Mouse (Mus musculus) brain, embryonic 14.5 days (tissue): ENCODE results near the gene Zfp385c. TPM values are rescaled to one million over a fixed set of nuclear protein-coding genes. Genes with fewer than 3 reads are reported as not detected.
"Not testable (repeated sequence)": the region's sequence is repeated elsewhere in the genome, so short reads cannot be mapped to it uniquely, and the experiment has no call there.

ENCODE experiments used
- DNase-seq: peaks from one replicate; pipeline ENCODE4 v3.0.0-alpha.2; 2011; ENCODE audit warnings: low read depth
- CTCF ChIP-seq: fragments of 200-500 bp; IDR thresholded peaks from 2 replicates; pipeline ENCODE4 v1.5.1; 2012; ENCODE audit warnings: inconsistent platforms, mild to moderate bottlenecking, moderate library complexity, borderline replicate concordance; ENCODE audit not compliant: insufficient read depth, insufficient read length; ENCODE audit errors: extremely low read depth
- POLR2A ChIP-seq: fragments of 200-500 bp; IDR thresholded peaks from 2 replicates; pipeline ENCODE4 v1.6.1; 2012; ENCODE audit warnings: mild to moderate bottlenecking, inconsistent platforms, borderline replicate concordance; ENCODE audit not compliant: poor library complexity, insufficient read depth, insufficient read length, severe bottlenecking; ENCODE audit errors: extremely low read depth
- polyA plus RNA-seq: library from polyadenylated mRNA; depleted of rRNA; stranded (reverse); fragments of >200 nt; gene quantifications from 2 replicates; pipeline ENCODE4 v1.2.3, GENCODE M21; 2012; rRNA removed

Zfp385c gene
- polyA plus RNA-seq, 1 experiment, result 0.63 TPM

GRCm38 (mm10) chr11:100582836-100583235, 109.4 kb downstream of the Zfp385c start:
- TF ChIP-seq CTCF, result no peak
- no peak for TF ChIP-seq POLR2A
- no peak for DNase-seq

- DNase-seq, result not testable (repeated sequence)
These were observed 109.8 kb downstream of the Zfp385c start for GRCm38 (mm10) chr11:100582413-100582812.

- TF ChIP-seq CTCF, result no peak
- no peak for TF ChIP-seq POLR2A
- DNase-seq, result peak; percentile 60
These were observed 110.5 kb downstream of the Zfp385c start for GRCm38 (mm10) chr11:100581756-100582155.

- TF ChIP-seq POLR2A (no peak), CTCF (no peak)
- no peak for DNase-seq
These were observed 112.0 kb downstream of the Zfp385c start for GRCm38 (mm10) chr11:100580275-100580674.

GRCm38 (mm10) chr11:100579116-100579799, 113.0 kb downstream of the Zfp385c start:
- DNase-seq, result no peak
- TF ChIP-seq CTCF (no peak), POLR2A (no peak)

- no peak for DNase-seq
- TF ChIP-seq POLR2A (no peak), CTCF (no peak)
These were observed 114.2 kb downstream of the Zfp385c start for GRCm38 (mm10) chr11:100577852-100578599.

Other genes with a start within 250 kb of the Zfp385c start
- 5.4 and 10.7 TPM in 2 replicates for gene Klhl11, start 219.7 kb downstream of the Zfp385c start, polyA plus RNA-seq
- gene Acly, start 164.5 kb downstream of the Zfp385c start, polyA plus RNA-seq, result 189 and 209 TPM in 2 replicates
- 0.90 and 2.8 TPM in 2 replicates for gene Ttc25, start 146.8 kb downstream of the Zfp385c start, polyA plus RNA-seq
- 18.1 and 22.4 TPM in 2 replicates for gene Cnp, start 117.6 kb downstream of the Zfp385c start, polyA plus RNA-seq
- gene Nkiras2, start 73.2 kb downstream of the Zfp385c start, polyA plus RNA-seq, result 111 and 119 TPM in 2 replicates
- gene Dnajc7, start 72.3 kb downstream of the Zfp385c start, polyA plus RNA-seq, result 139 and 201 TPM in 2 replicates
- 2.4 and 2.6 TPM in 2 replicates for gene Dhx58, start 11.8 kb upstream of the Zfp385c start, polyA plus RNA-seq
- gene Kat2a, start 20.0 kb upstream of the Zfp385c start, polyA plus RNA-seq, result 60.4 and 61.8 TPM in 2 replicates
- not detected in 2 replicates for gene Hspb9, start 21.4 kb upstream of the Zfp385c start, polyA plus RNA-seq
- gene Rab5c, start 45.8 kb upstream of the Zfp385c start, polyA plus RNA-seq, result 236 and 270 TPM in 2 replicates
- 33.1 and 36.4 TPM in 2 replicates for gene Kcnh4, start 67.5 kb upstream of the Zfp385c start, polyA plus RNA-seq
- 0.45 and 0.91 TPM in 2 replicates for gene Hcrt, start 70.5 kb upstream of the Zfp385c start, polyA plus RNA-seq
- gene Ghdc, start 78.5 kb upstream of the Zfp385c start, polyA plus RNA-seq, result 5.5 and 7.7 TPM in 2 replicates
- gene Stat5b, start 158.3 kb upstream of the Zfp385c start, polyA plus RNA-seq, result 16.4 and 21.5 TPM in 2 replicates
- 1.4 and 2.1 TPM in 2 replicates for gene Stat5a, start 166.9 kb upstream of the Zfp385c start, polyA plus RNA-seq
- 29.1 and 36.9 TPM in 2 replicates for gene Stat3, start 247.1 kb upstream of the Zfp385c start, polyA plus RNA-seq